Mouse (Mus musculus) testis, adult 2 months (tissue): ENCODE measurements around the gene Atl3. TPM values are rescaled to one million over a fixed set of nuclear protein-coding genes. Genes with fewer than 3 reads are reported as not detected.

Source experiments
- H3K27ac ChIP-seq: fragments of 200-500 bp; 2 replicates; pipeline ENCODE4 v1.5.1; 2012; ENCODE audit warnings: low read depth, low read length; ENCODE audit not compliant: control insufficient read depth, insufficient read depth
- H3K27me3 ChIP-seq: fragments of 200-500 bp; 2 replicates; pipeline ENCODE4 v1.6.1; 2012; ENCODE audit warnings: mild to moderate bottlenecking, low read length, moderate library complexity; ENCODE audit not compliant: control insufficient read depth, insufficient read depth
- H3K36me3 ChIP-seq: fragments of 200-500 bp; 2 replicates; pipeline ENCODE4 v1.6.1; 2012; ENCODE audit warnings: mild to moderate bottlenecking, low read length; ENCODE audit not compliant: control insufficient read depth, insufficient read depth
- H3K4me1 ChIP-seq: fragments of 200-500 bp; 2 replicates; pipeline ENCODE4 v1.6.1; 2012; ENCODE audit warnings: low read length; ENCODE audit not compliant: control insufficient read depth, insufficient read depth
- H3K4me3 ChIP-seq: fragments of 200-500 bp; 2 replicates; pipeline ENCODE4 v1.5.1; 2012; ENCODE audit warnings: low read depth, mild to moderate bottlenecking, low read length, moderate library complexity, mixed read lengths; ENCODE audit not compliant: control insufficient read depth
- CTCF ChIP-seq: fragments of 200-500 bp; IDR thresholded peaks from 2 replicates; pipeline ENCODE4 v1.5.1; 2012; ENCODE audit warnings: low read depth, mild to moderate bottlenecking, inconsistent platforms, low read length, moderate library complexity; ENCODE audit not compliant: control insufficient read depth, insufficient read depth, insufficient replicate concordance
- POLR2A ChIP-seq: fragments of 200-500 bp; IDR thresholded peaks from 2 replicates; pipeline ENCODE4 v1.6.1; 2012; ENCODE audit warnings: low read depth, mild to moderate bottlenecking, inconsistent platforms, low read length, moderate library complexity; ENCODE audit not compliant: control insufficient read depth
- polyA plus RNA-seq: library from polyadenylated mRNA; depleted of rRNA; stranded (reverse); fragments of >200 nt; gene quantifications from 2 replicates; pipeline ENCODE4 v1.2.3, GENCODE M21; 2012

Gene Atl3
- polyA plus RNA-seq, 1 experiment = 188 TPM

DNA sequence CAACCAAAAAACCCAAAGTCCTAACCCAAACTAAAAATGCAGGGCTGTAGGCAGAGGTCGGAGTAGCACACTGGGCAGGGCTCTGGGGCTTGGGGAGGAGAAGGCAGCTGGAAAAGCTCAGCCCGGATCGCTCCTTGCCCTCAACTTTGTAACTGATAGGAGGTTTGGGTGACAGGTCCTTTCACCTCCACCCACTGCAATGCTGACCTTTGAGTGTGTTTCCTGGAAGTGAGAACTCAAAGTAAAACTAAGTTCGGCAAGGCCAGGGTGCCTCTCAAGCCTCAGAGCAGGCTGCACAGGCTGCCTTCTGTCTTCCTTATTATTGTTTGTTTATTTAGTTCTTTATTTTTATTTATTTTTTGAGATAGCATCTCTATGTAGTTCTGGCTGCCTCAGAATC lies 66.1 kb downstream of the Atl3 start:
- H3K27me3 ChIP-seq = no peaks in the 10 kb centered on the region
- H3K36me3 ChIP-seq = no peaks in the 10 kb centered on the region
- no peaks in the 10 kb centered on the region; the same call in 1 of the 2 replicates for H3K4me1 ChIP-seq
- TF ChIP-seq POLR2A = no peak
- TF ChIP-seq CTCF = no peak
- H3K4me3 ChIP-seq = no peak overlapping the region
- H3K27ac ChIP-seq = no peak overlapping the region

- TF ChIP-seq POLR2A (no peak), CTCF (no peak)
- Histone ChIP-seq H3K27me3 (no peaks in the 10 kb centered on the region), H3K4me3 (no peak overlapping the region), H3K27ac (no peak overlapping the region; the same call in 1 of the 2 replicates), H3K4me1 (no peaks in the 10 kb centered on the region; the same call in 1 of the 2 replicates), H3K36me3 (no peaks in the 10 kb centered on the region)
Measured at GRCm38 (mm10) chr19:7561456-7561855, 67.6 kb downstream of the Atl3 start.

- Histone ChIP-seq H3K27ac (no peak overlapping the region), H3K4me3 (no peak overlapping the region), H3K4me1 (no peaks in the 10 kb centered on the region), H3K36me3 (no peaks in the 10 kb centered on the region), H3K27me3 (no peaks in the 10 kb centered on the region)
- TF ChIP-seq POLR2A = no peak
- no peak for TF ChIP-seq CTCF
Measured at GRCm38 (mm10) chr19:7562601-7563129, 68.8 kb downstream of the Atl3 start.

GRCm38 (mm10) chr19:7563676-7564075 lies 69.8 kb downstream of the Atl3 start:
- H3K4me3 ChIP-seq = no peak overlapping the region
- H3K27me3 ChIP-seq = no peaks in the 10 kb centered on the region
- H3K36me3 ChIP-seq = no peaks in the 10 kb centered on the region
- H3K4me1 ChIP-seq = no peaks in the 10 kb centered on the region
- no peak for TF ChIP-seq CTCF
- no peak for TF ChIP-seq POLR2A
- H3K27ac ChIP-seq = no peak overlapping the region

DNA sequence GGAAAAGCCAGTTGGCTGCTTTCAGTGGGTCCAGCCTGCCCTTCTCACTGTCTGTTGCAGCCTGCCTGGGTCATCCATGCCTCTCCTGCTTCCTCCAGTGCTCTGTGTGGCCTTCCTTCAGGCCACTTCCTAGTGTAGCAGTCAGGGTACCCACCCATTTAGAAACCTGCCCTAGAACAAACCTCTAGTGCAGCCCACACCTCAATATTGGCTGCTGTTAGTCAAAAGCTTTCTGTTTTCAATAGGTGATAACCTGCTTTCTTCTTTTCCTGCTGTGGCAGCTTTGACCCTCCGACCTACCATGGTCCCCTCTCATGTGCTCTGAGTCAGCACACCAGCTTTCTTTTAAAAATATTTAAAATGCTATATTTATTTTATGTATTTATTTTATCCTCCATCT lies 70.6 kb downstream of the Atl3 start:
- H3K36me3 ChIP-seq = no peaks in the 10 kb centered on the region
- no peak overlapping the region for H3K4me3 ChIP-seq
- H3K27ac ChIP-seq = no peak overlapping the region
- no peaks in the 10 kb centered on the region for H3K4me1 ChIP-seq
- no peak for TF ChIP-seq CTCF
- TF ChIP-seq POLR2A = no peak
- H3K27me3 ChIP-seq = no peaks in the 10 kb centered on the region

DNA sequence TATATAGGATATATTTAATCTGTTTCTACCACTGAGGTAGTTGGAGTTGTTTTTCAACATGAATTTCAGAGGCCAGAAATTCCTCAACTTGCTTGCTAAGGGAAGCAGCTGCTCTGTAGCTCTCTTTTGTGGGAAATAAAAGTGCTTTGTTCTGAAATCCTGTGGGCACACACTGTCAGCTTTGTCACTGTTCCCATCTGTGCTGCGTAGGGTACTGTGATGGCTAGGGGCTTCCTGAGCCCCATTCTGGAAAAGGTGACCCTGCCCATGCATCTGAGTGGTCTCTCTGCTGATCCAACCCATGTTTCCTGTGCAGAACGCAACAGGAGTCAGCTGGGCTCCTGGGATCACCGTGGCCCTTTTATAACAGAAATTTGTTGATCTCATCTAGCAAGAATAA lies 73.0 kb downstream of the Atl3 start:
- Histone ChIP-seq H3K27ac (no peak overlapping the region), H3K4me3 (no peak overlapping the region), H3K36me3 (no peaks in the 10 kb centered on the region), H3K4me1 (no peaks in the 10 kb centered on the region), H3K27me3 (no peaks in the 10 kb centered on the region)
- no peak for TF ChIP-seq CTCF
- TF ChIP-seq POLR2A = no peak

DNA sequence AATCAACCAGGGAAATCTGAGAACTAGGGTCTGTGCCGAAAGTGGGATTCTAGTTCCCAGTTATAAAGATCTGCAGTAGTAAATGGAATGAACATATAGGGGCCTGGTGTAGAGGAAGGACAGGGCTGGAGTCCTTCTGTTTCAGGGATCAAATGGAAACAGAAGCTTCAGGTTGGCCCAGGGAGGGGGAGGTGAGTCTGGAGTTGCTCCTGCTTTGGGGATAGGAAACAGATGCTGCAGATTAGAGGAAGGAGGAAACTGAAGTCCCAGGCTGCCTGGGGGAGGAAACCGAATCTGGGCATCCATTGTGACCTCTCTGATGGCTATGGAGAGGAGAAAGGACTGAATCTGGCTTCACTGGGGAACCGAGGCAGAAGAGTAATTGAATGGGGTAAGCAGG lies 74.5 kb downstream of the Atl3 start:
- Histone ChIP-seq H3K36me3 (no peaks in the 10 kb centered on the region), H3K27me3 (no peaks in the 10 kb centered on the region), H3K4me1 (no peaks in the 10 kb centered on the region), H3K4me3 (no peak overlapping the region), H3K27ac (no peak overlapping the region)
- TF ChIP-seq CTCF (no peak), POLR2A (no peak)

- TF ChIP-seq POLR2A = no peak
- TF ChIP-seq CTCF = no peak
- no peak overlapping the region for H3K27ac ChIP-seq
Measured at GRCm38 (mm10) chr19:7569650-7570049, 75.8 kb downstream of the Atl3 start.

More at GRCm38 (mm10) chr19:7569650-7570049, 75.8 kb downstream of the Atl3 start:
- Histone ChIP-seq H3K4me1 (no peaks in the 10 kb centered on the region), H3K4me3 (no peak overlapping the region), H3K27me3 (no peaks in the 10 kb centered on the region), H3K36me3 (no peaks in the 10 kb centered on the region)
